ENCODE assay signal across 11 mouse cellular contexts in the genomic region with DNA sequence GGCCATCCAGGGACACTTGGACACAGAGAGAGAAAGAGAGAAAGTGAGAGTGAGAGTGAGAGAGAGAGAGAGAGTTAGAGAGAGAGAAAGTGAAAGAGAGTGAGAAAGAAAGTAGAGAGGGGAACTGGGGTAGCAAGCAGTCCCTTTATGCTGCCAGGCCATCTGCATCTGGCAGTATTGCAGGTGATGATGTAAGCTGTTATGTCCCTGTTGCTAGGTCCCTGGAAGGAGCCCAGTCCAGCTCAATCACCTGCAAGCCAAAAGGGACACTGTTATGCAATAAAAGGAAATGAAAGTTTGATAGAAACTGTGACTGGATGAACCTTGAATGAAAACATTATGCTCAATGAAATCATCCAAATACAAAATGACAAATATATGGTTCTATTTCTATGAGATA. TPM values are rescaled to one million over a fixed set of nuclear protein-coding genes. Genes with fewer than 3 reads are reported as not detected.
A peak's percentile ranks its signal among the peaks of the same experiment; 100 is the strongest.
DNase-seq lines count a peak whose midpoint lies in the region; ATAC-seq and TF ChIP-seq lines count a peak whose summit lies in the region.
"Had no signal": no experiment of that assay in that cellular context is flagged by ENCODE, and none has a peak within 500 bp of the region (broad histone marks: within the 10 kb centered on the region; RNA-seq: fewer than 3 reads in every experiment).

No protein-coding gene starts in this region.

- no peaks in the 10 kb centered on the region for H3K27me3 ChIP-seq in limb, embryonic 10.5 days (ENCODE audit: low read depth, poor library complexity, severe bottlenecking)

- no peaks in the 10 kb centered on the region for H3K36me3 ChIP-seq in limb, embryonic 10.5 days

- H3K9me3 ChIP-seq in limb, embryonic 10.5 days (replicated peaks) = no peaks in the 10 kb centered on the region

- no peak for TF ChIP-seq CTCF in gastrocnemius, adult 2 months (IDR thresholded peaks at IDR 0.05)

- intact Hi-C loops in gastrocnemius, adult 2 months (cut with DNase I) = no loop called here
- intact Hi-C loops in left cerebral cortex, postnatal 36 days (cut with DNase I) = no loop called here

- peak; percentile 69 for ATAC-seq in megakaryocyte progenitor cell, adult 5-6 weeks (replicated peaks; ENCODE audit: poor library complexity)
- ATAC-seq: intestine, embryonic 16.5 days had no signal

- H3K4me3 ChIP-seq in gastrocnemius, adult 2 months = no peak overlapping the region
- no peak overlapping the region for H3K4me3 ChIP-seq in limb, embryonic 10.5 days

- DNase-seq in cerebellum, adult 11-12 months = peak; percentile 27
- DNase-seq in cerebellum, postnatal 4 days (ENCODE audit: low spot score in 2 of 2) = no peak
- peak; percentile 11 for DNase-seq in kidney, adult 9 months
- no peak for DNase-seq in kidney, adult 18-20 months
- DNase-seq in gastrocnemius, adult 2 months = peak; percentile 41
- no peak for DNase-seq in limb, embryonic 10.5 days (ENCODE audit: low spot score)
- DNase-seq in left cerebral cortex, postnatal 36 days (ENCODE audit: low spot score in 2 of 2) = no peak
- DNase-seq: layer of hippocampus, postnatal 36 days had no signal

- no peaks in the 10 kb centered on the region for H3K4me1 ChIP-seq in limb, embryonic 10.5 days

- H3K27ac ChIP-seq in gastrocnemius, adult 2 months = no peak overlapping the region
- H3K27ac ChIP-seq in limb, embryonic 10.5 days = no peak overlapping the region
- H3K27ac ChIP-seq: liver, embryonic 14.5 days had no signal

RNA-seq across cellular contexts. Expression of a gene that starts 52.0 kb away (rescaled TPM):
- total RNA-seq in gastrocnemius, adult 2 months (2021) = 10 to 100 TPM; 24.7 to 33.2 TPM
- 41.6 and 45.2 TPM in 2 replicates for total RNA-seq in megakaryocyte progenitor cell, adult 5-6 weeks (2015)
- total RNA-seq in megakaryocyte progenitor cell, adult 5-6 weeks (2017) = 37.6 and 40.4 TPM in 2 replicates
- 44.5 and 55.7 TPM in 2 replicates for polyA plus RNA-seq in limb, embryonic 10.5 days (2016; fragmentation: Nextera tagmentation; extraction: Ambion mirVana)
- 10 to 100 TPM; 37.3 to 43.0 TPM for total RNA-seq in left cerebral cortex, postnatal 36 days (2021)

Comparison
In these comparisons a context has a peak if more than half of its experiments do, and no peak if none do; other contexts are left out.
1. DNase-seq: peak in cerebellum, adult 11-12 months (single experiment), kidney, adult 9 months (single experiment) and gastrocnemius, adult 2 months (single experiment); none in cerebellum, postnatal 4 days (0 of 2), kidney, adult 18-20 months (single experiment), limb, embryonic 10.5 days (single experiment) and left cerebral cortex, postnatal 36 days (0 of 2).